Mouse (Mus musculus): ENCODE results near the gene Pola2.

Gene Pola2

GRCm38 (mm10) chr19:5935691-5936090 lies 28.3 kb downstream of the Pola2 start:
- no peak for DNase-seq

- peak; percentile 72 for DNase-seq
Measured at GRCm38 (mm10) chr19:5935266-5935665, 28.7 kb downstream of the Pola2 start.

- DNase-seq: peak; percentile 83
Measured at GRCm38 (mm10) chr19:5929634-5930596, 34.1 kb downstream of the Pola2 start.

GRCm38 (mm10) chr19:5928546-5928945 lies 35.5 kb downstream of the Pola2 start:
- no peak for DNase-seq

- DNase-seq: no peak
Measured at GRCm38 (mm10) chr19:5928104-5928503, 35.9 kb downstream of the Pola2 start.

- no peak for DNase-seq
Measured at GRCm38 (mm10) chr19:5927532-5927931, 36.5 kb downstream of the Pola2 start.

GRCm38 (mm10) chr19:5927026-5927425 lies 37.0 kb downstream of the Pola2 start:
- DNase-seq: no peak

GRCm38 (mm10) chr19:5925311-5925855 lies 38.6 kb downstream of the Pola2 start:
- no peak for DNase-seq

GRCm38 (mm10) chr19:5924713-5925093 lies 39.3 kb downstream of the Pola2 start, which contains the start of gene Cdc42ep2:
Cdc42ep2 (minus strand) TSS chr19:5924816.
- DNase-seq: peak; percentile 98

- DNase-seq: peak; percentile 98
Measured at GRCm38 (mm10) chr19:5923990-5924712, 39.9 kb downstream of the Pola2 start.

- DNase-seq: no peak
Measured at GRCm38 (mm10) chr19:5922963-5923362, 41.0 kb downstream of the Pola2 start.

- DNase-seq: peak; percentile 38
Measured at GRCm38 (mm10) chr19:5922119-5922942, 41.7 kb downstream of the Pola2 start.

- no peak for DNase-seq
Measured at GRCm38 (mm10) chr19:5921715-5922114, 42.3 kb downstream of the Pola2 start.

- DNase-seq: no peak
Measured at GRCm38 (mm10) chr19:5913007-5913719, 50.8 kb downstream of the Pola2 start, which contains the start of gene Dpf2. Dpf2 (minus strand) TSS chr19:5913010.

- DNase-seq: peak; percentile 99
Measured at GRCm38 (mm10) chr19:5912103-5913006, 51.6 kb downstream of the Pola2 start.

GRCm38 (mm10) chr19:5911430-5912102 lies 52.4 kb downstream of the Pola2 start:
- no peak for DNase-seq

- no peak for DNase-seq
Measured at GRCm38 (mm10) chr19:5910221-5910620, 53.8 kb downstream of the Pola2 start.

- no peak for DNase-seq
Measured at GRCm38 (mm10) chr19:5907275-5907674, 56.7 kb downstream of the Pola2 start.

GRCm38 (mm10) chr19:5894002-5894678 lies 69.9 kb downstream of the Pola2 start, which contains the start of gene Tigd3:
Tigd3 (minus strand) TSS chr19:5894149.
- DNase-seq: peak; percentile 97

All from lung, postnatal 14 days (tissue).